ENCODE assay signal across 12 mouse cellular contexts in genomic region chr15:97372611-97373131, GRCm38 (mm10).
DNase-seq lines count a peak whose midpoint lies in the region; ATAC-seq and TF ChIP-seq lines count a peak whose summit lies in the region.
"Had no signal": no experiment of that assay in that cellular context is flagged by ENCODE, and none has a peak within 500 bp of the region (broad histone marks: within the 10 kb centered on the region; RNA-seq: fewer than 3 reads in every experiment).

No protein-coding gene starts in this region.

- no peaks in the 10 kb centered on the region for H3K36me3 ChIP-seq in heart, embryonic 16.5 days (ENCODE audit: control insufficient read depth, insufficient read depth)
- H3K36me3 ChIP-seq in spleen, adult 2 months (ENCODE audit: control insufficient read depth, insufficient read depth, low read length): peaks cover 2% of the 10 kb centered on the region; the same call in 1 of the 2 replicates
- H3K36me3 ChIP-seq in embryonic facial prominence, embryonic 10.5 days (replicated peaks): no peaks in the 10 kb centered on the region
- H3K36me3 ChIP-seq: stomach, embryonic 15.5 days had no signal

- DNase-seq in heart, adult 18-20 months: no peak
- DNase-seq in spleen, adult 2 months (ENCODE audit: low read depth in 1 of 2, low spot score in 2 of 2): peak in 1 of 2 experiments; percentile 30
- no peak for DNase-seq in spleen, postnatal 10 days (ENCODE audit: low spot score in 2 of 2)
- peak; percentile 14 for DNase-seq in embryonic facial prominence, embryonic 10.5 days (ENCODE audit: low spot score)
- peak; percentile 34 for DNase-seq in thymus, postnatal 25 days
- DNase-seq in left cerebral cortex, adult 11 months (ENCODE audit: low spot score): no peak
- no peak for DNase-seq in gastrocnemius, postnatal 25 days
- DNase-seq: kidney, adult 9 months; left cerebral cortex, postnatal 4 days; midbrain, embryonic 14.5 days had no signal

- peak overlapping the region; percentile 41; the same call in 1 of the 2 replicates for H3K27ac ChIP-seq in heart, embryonic 16.5 days (ENCODE audit: low read length)
- peak overlapping the region; percentile 96 for H3K27ac ChIP-seq in spleen, adult 2 months (ENCODE audit: insufficient read depth, low read length)
- peak overlapping the region; percentile 57 for H3K27ac ChIP-seq in embryonic facial prominence, embryonic 10.5 days (replicated peaks)
- H3K27ac ChIP-seq: stomach, embryonic 15.5 days had no signal

- H3K4me3 ChIP-seq in heart, embryonic 16.5 days (ENCODE audit: low read length): no peak overlapping the region
- H3K4me3 ChIP-seq in spleen, adult 2 months (ENCODE audit: extremely low read depth, insufficient read depth, insufficient read length): peak overlapping the region; percentile 36
- H3K4me3 ChIP-seq in embryonic facial prominence, embryonic 10.5 days: no peak overlapping the region
- H3K4me3 ChIP-seq: stomach, embryonic 15.5 days had no signal

- H3K4me2 ChIP-seq in heart, embryonic 16.5 days (ENCODE audit: low read depth, low read length): no peak overlapping the region

- 0 out of 2 replicates have a peak, but pooled peaks cover 2% of the 10 kb centered on the region for H3K27me3 ChIP-seq in heart, embryonic 16.5 days (ENCODE audit: control insufficient read depth, insufficient read depth, low read length)
- H3K27me3 ChIP-seq in spleen, adult 2 months (ENCODE audit: control insufficient read depth, insufficient read depth, low read length): no peaks in the 10 kb centered on the region
- H3K27me3 ChIP-seq in embryonic facial prominence, embryonic 10.5 days (replicated peaks; ENCODE audit: low read depth, poor library complexity, severe bottlenecking): peaks cover 24% of the 10 kb centered on the region
- H3K27me3 ChIP-seq: stomach, embryonic 15.5 days had no signal

- no peak for ATAC-seq in heart, embryonic 16.5 days (replicated peaks; ENCODE audit: extremely low read depth, insufficient read depth, low FRiP score)

- no peak overlapping the region for H3K9ac ChIP-seq in heart, embryonic 16.5 days (ENCODE audit: low read length)
- H3K9ac ChIP-seq: stomach, embryonic 15.5 days had no signal

- H3K4me1 ChIP-seq in heart, embryonic 16.5 days (ENCODE audit: control insufficient read depth, insufficient read depth, low read length): peaks cover 10% of the 10 kb centered on the region
- H3K4me1 ChIP-seq in spleen, adult 2 months (ENCODE audit: control insufficient read depth, insufficient read depth, insufficient read length): peaks cover 8% of the 10 kb centered on the region
- H3K4me1 ChIP-seq in embryonic facial prominence, embryonic 10.5 days: peaks cover 32% of the 10 kb centered on the region

- TF ChIP-seq CTCF in spleen, adult 2 months (IDR thresholded peaks at IDR 0.05; ENCODE audit: extremely low read depth, insufficient read depth, insufficient read length, insufficient replicate concordance): no peak

- no peaks in the 10 kb centered on the region for H3K9me3 ChIP-seq in heart, embryonic 16.5 days (replicated peaks; ENCODE audit: control insufficient read depth, low read length)
- no peaks in the 10 kb centered on the region for H3K9me3 ChIP-seq in embryonic facial prominence, embryonic 10.5 days
- H3K9me3 ChIP-seq: stomach, embryonic 15.5 days had no signal

- no peak for TF ChIP-seq POLR2A in spleen, adult 2 months (IDR thresholded peaks at IDR 0.05; ENCODE audit: low read depth, low read length)

- 71% methylated on average over 6 of the region's 6 CpGs for WGBS in heart, embryonic 16.5 days
- 44% methylated on average over 6 of the region's 6 CpGs for WGBS in spleen, adult 2 months
- 39% methylated on average over 6 of the region's 6 CpGs for WGBS in embryonic facial prominence, embryonic 10.5 days

Comparison
In these comparisons a context has a peak if more than half of its experiments do, and no peak if none do; other contexts are left out.
1. H3K27ac ChIP-seq: peak in every context shown above with its lines; median percentile 96 in spleen, adult 2 months; 57 in embryonic facial prominence, embryonic 10.5 days; 41 in heart, embryonic 16.5 days.
2. DNase-seq: peak in embryonic facial prominence, embryonic 10.5 days (single experiment) and thymus, postnatal 25 days (single experiment); none in heart, adult 18-20 months (0 of 2), spleen, postnatal 10 days (0 of 2), left cerebral cortex, adult 11 months (single experiment) and gastrocnemius, postnatal 25 days (single experiment).